Mouse (Mus musculus): ENCODE measurements around the gene Acta1. TPM values are rescaled to one million over a fixed set of nuclear protein-coding genes. Genes with fewer than 3 reads are reported as not detected.

Acta1 gene
- polyA plus RNA-seq (2012; ENCODE audit: insufficient read depth, insufficient read length, missing spikeins): 4.0 and 5.6 TPM in 2 replicates

DNA sequence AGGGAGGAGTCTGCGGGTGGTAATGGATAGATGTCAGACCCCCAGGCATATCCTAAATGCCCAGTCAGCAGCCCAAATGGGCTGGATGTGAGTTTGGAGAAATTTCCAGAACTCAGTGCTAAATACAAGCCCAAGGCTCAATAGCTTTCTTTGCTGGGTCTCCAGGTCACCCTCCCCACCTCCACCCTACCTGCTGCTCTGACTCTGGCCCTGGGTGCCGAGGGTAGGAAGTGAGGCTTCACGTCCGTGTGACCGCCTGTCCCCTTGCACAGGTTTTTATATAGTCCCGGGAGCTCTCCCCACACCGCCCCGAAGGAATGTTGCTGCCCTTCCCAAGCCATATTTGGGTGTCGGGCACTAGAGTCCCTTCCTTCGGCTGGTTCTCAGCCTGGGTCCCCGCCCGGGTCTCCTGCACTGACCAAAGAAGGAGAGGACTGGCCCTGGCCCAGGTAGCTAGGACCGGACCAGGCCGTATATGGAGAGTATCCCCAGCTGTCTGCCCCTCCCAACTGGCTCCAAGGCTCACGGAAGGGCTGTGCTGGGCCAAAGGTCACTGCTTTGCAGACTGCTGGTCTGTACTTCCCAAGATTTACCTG, at the start of gene Acta1:
Gene Acta1 (minus strand): TSS at position 250 of the 596 bp plus-strand sequence.
- no peak for TF ChIP-seq POLR2A (IDR thresholded peaks at IDR 0.05; ENCODE audit: borderline replicate concordance, low read depth, low read length)
- TF ChIP-seq CTCF (IDR thresholded peaks at IDR 0.05; ENCODE audit: low read depth, low read length): no peak
- H3K27ac ChIP-seq (ENCODE audit: insufficient read depth, low read depth, low read length): no peak within 1 kb of the TSS
- no peak within 1 kb of the TSS for H3K4me3 ChIP-seq (ENCODE audit: insufficient read depth, low read length)
- H3K4me1 ChIP-seq (ENCODE audit: control insufficient read depth, insufficient read depth, low read length): peaks cover 3% of the 10 kb centered on the region; the same call in 1 of the 2 replicates

DNA sequence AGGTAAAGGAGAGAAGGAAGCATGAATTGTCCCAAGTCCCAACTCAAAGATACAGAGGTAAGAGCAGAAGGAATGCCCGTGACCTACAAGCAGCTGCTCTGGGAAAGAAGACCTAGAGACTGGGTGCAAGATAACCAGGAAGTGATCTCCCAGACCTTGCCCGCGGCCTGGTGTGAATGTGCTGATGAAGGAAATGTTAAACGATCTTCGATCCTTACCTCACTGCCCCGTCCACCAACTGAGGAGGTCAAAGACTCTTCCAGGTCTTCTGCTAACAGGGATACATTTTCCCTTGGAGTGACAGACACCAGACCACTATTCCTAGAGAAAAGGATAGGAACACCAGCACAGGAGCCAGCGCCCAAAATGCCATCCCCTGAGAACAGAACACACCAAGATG, 34.5 kb upstream of the Acta1 start:
- H3K4me1 ChIP-seq (ENCODE audit: control insufficient read depth, insufficient read depth, low read length): no peaks in the 10 kb centered on the region
- H3K27ac ChIP-seq (ENCODE audit: insufficient read depth, low read depth, low read length): no peak overlapping the region
- TF ChIP-seq POLR2A (IDR thresholded peaks at IDR 0.05; ENCODE audit: borderline replicate concordance, low read depth, low read length) (no peak), CTCF (IDR thresholded peaks at IDR 0.05; ENCODE audit: low read depth, low read length) (no peak)
- no peak overlapping the region for H3K4me3 ChIP-seq (ENCODE audit: insufficient read depth, low read length)

DNA sequence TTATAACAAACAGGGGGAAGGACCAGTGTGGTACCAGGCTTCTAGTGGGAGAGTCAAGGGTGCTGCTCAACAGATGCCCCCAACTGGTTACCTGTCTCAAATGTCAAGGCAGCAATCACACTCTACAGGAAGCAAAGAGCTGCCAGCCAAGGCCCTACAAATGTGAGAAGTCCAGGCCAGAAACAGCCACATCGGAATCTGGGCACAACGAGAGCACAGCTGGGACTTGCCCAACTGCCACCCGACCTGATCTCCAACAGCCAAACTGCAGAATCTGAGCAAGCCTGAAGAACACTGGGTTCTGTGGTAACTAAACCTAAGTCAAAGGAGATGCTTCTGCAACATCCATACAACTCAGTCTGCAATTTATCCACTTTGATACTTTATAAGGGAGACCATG, 31.1 kb upstream of the Acta1 start:
- Histone ChIP-seq H3K27ac (ENCODE audit: insufficient read depth, low read depth, low read length) (no peak overlapping the region), H3K4me3 (ENCODE audit: insufficient read depth, low read length) (no peak overlapping the region), H3K4me1 (ENCODE audit: control insufficient read depth, insufficient read depth, low read length) (no peaks in the 10 kb centered on the region)
- TF ChIP-seq CTCF (IDR thresholded peaks at IDR 0.05; ENCODE audit: low read depth, low read length) (no peak), POLR2A (IDR thresholded peaks at IDR 0.05; ENCODE audit: borderline replicate concordance, low read depth, low read length) (no peak)

GRCm38 (mm10) chr8:123924719-123925118, 30.2 kb upstream of the Acta1 start:
- TF ChIP-seq CTCF (IDR thresholded peaks at IDR 0.05; ENCODE audit: low read depth, low read length) (peak; percentile 43), POLR2A (IDR thresholded peaks at IDR 0.05; ENCODE audit: borderline replicate concordance, low read depth, low read length) (no peak)
- no peak overlapping the region for H3K27ac ChIP-seq (ENCODE audit: insufficient read depth, low read depth, low read length)
- H3K4me1 ChIP-seq (ENCODE audit: control insufficient read depth, insufficient read depth, low read length): no peaks in the 10 kb centered on the region
- no peak overlapping the region for H3K4me3 ChIP-seq (ENCODE audit: insufficient read depth, low read length)

- TF ChIP-seq CTCF (IDR thresholded peaks at IDR 0.05; ENCODE audit: low read depth, low read length) (no peak), POLR2A (IDR thresholded peaks at IDR 0.05; ENCODE audit: borderline replicate concordance, low read depth, low read length) (no peak)
- no peak overlapping the region for H3K27ac ChIP-seq (ENCODE audit: insufficient read depth, low read depth, low read length)
- no peak overlapping the region for H3K4me3 ChIP-seq (ENCODE audit: insufficient read depth, low read length)
- H3K4me1 ChIP-seq (ENCODE audit: control insufficient read depth, insufficient read depth, low read length): no peaks in the 10 kb centered on the region
These were observed 20.1 kb upstream of the Acta1 start for GRCm38 (mm10) chr8:123914635-123915034.

DNA sequence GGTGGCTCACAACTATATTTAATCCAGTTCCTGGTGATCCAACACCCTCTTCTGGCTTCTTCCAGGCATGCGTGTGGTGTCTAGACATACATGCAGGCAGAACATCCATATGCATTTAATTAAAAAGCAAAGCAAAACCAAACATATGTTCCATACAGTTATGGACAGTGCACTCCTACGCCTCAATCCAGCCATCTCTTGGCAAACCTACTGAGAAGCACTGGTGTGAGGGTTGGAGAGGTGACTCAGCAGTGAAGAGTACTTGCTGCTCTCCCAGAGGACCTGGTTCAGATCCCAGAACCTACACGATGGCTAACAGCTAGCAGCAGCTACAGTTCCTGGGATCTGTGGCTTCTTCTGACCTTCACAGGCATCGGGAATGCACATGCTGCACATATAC, 17.7 kb upstream of the Acta1 start:
- TF ChIP-seq CTCF (IDR thresholded peaks at IDR 0.05; ENCODE audit: low read depth, low read length): no peak
- Histone ChIP-seq H3K4me3 (ENCODE audit: insufficient read depth, low read length) (no peak overlapping the region), H3K4me1 (ENCODE audit: control insufficient read depth, insufficient read depth, low read length) (no peaks in the 10 kb centered on the region), H3K27ac (ENCODE audit: insufficient read depth, low read depth, low read length) (no peak overlapping the region)

GRCm38 (mm10) chr8:123907604-123908003, 13.1 kb upstream of the Acta1 start:
- TF ChIP-seq CTCF (IDR thresholded peaks at IDR 0.05; ENCODE audit: low read depth, low read length): no peak
- TF ChIP-seq POLR2A (IDR thresholded peaks at IDR 0.05; ENCODE audit: borderline replicate concordance, low read depth, low read length): no peak
- Histone ChIP-seq H3K4me1 (ENCODE audit: control insufficient read depth, insufficient read depth, low read length) (no peaks in the 10 kb centered on the region), H3K27ac (ENCODE audit: insufficient read depth, low read depth, low read length) (no peak overlapping the region), H3K4me3 (ENCODE audit: insufficient read depth, low read length) (no peak overlapping the region)

GRCm38 (mm10) chr8:123902653-123903052, 8.1 kb upstream of the Acta1 start:
- H3K27ac ChIP-seq (ENCODE audit: insufficient read depth, low read depth, low read length): no peak overlapping the region
- no peaks in the 10 kb centered on the region for H3K4me1 ChIP-seq (ENCODE audit: control insufficient read depth, insufficient read depth, low read length)
- TF ChIP-seq POLR2A (IDR thresholded peaks at IDR 0.05; ENCODE audit: borderline replicate concordance, low read depth, low read length): no peak
- no peak for TF ChIP-seq CTCF (IDR thresholded peaks at IDR 0.05; ENCODE audit: low read depth, low read length)
- H3K4me3 ChIP-seq (ENCODE audit: insufficient read depth, low read length): no peak overlapping the region

DNA sequence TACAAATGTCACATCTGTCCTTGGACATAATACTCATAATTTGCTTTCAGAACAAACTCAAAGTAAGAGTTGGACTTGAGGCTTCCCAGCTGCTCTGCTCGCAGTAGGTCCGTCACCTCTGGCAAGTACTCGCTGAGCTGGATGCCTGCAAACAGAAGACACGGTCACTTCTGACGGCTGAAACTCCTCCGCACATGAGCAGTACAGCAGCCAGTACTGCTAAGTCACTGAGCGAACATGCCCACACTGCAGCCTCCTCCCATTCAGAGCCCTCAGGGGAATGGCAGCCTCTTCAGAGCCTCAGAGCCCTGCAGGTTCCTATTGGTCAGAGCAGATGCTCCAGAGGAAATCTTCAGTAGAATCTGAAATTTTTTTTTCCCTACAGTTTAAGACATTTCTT, 4.8 kb upstream of the Acta1 start:
- no peaks in the 10 kb centered on the region for H3K4me1 ChIP-seq (ENCODE audit: control insufficient read depth, insufficient read depth, low read length)
- TF ChIP-seq CTCF (IDR thresholded peaks at IDR 0.05; ENCODE audit: low read depth, low read length) (no peak), POLR2A (IDR thresholded peaks at IDR 0.05; ENCODE audit: borderline replicate concordance, low read depth, low read length) (no peak)
- H3K27ac ChIP-seq (ENCODE audit: insufficient read depth, low read depth, low read length): no peak overlapping the region
- H3K4me3 ChIP-seq (ENCODE audit: insufficient read depth, low read length): no peak overlapping the region

- TF ChIP-seq POLR2A (IDR thresholded peaks at IDR 0.05; ENCODE audit: borderline replicate concordance, low read depth, low read length) (no peak), CTCF (IDR thresholded peaks at IDR 0.05; ENCODE audit: low read depth, low read length) (no peak)
- no peaks in the 10 kb centered on the region for H3K4me1 ChIP-seq (ENCODE audit: control insufficient read depth, insufficient read depth, low read length)
- no peak overlapping the region for H3K4me3 ChIP-seq (ENCODE audit: insufficient read depth, low read length)
- H3K27ac ChIP-seq (ENCODE audit: insufficient read depth, low read depth, low read length): no peak overlapping the region
These were observed 4.0 kb upstream of the Acta1 start for GRCm38 (mm10) chr8:123898576-123898975.

Measured in bone marrow macrophage, adult 2 months (primary cell).